Mouse (Mus musculus) limb, embryonic 14.5 days (tissue): ENCODE results near the gene Map2k3. TPM values are rescaled to one million over a fixed set of nuclear protein-coding genes. Genes with fewer than 3 reads are reported as not detected.
"Not testable (repeated sequence)": the region's sequence is repeated elsewhere in the genome, so short reads cannot be mapped to it uniquely, and the experiment has no call there.

ENCODE experiments used
- ATAC-seq: fragments of 200-750 bp; cut with Nextera tagmentation; 2 replicates; pipeline ENCODE4 v1.8.0; 2017; ENCODE audit warnings: low read depth, moderate number of reproducible peaks, moderate TSS enrichment; ENCODE audit not compliant: low FRiP score
- DNase-seq: peaks from one replicate; pipeline ENCODE4 v3.0.0-alpha.2; 2015; ENCODE audit warnings: low spot score
- H3K27ac ChIP-seq: fragments of 300-500 bp; sonication (generic); replicated peaks from 2 replicates; pipeline ENCODE4 v1.5.1; 2014; ENCODE audit warnings: low read depth, mild to moderate bottlenecking, low read length, moderate library complexity, mixed read lengths
- H3K27me3 ChIP-seq: fragments of 300-500 bp; sonication (generic); 2 replicates; pipeline ENCODE4 v1.6.1; 2014; ENCODE audit warnings: low read length, mixed read lengths; ENCODE audit not compliant: control insufficient read depth, insufficient read depth
- H3K36me3 ChIP-seq: fragments of 300-500 bp; sonication (generic); 2 replicates; pipeline ENCODE4 v1.6.1; 2014; ENCODE audit warnings: mild to moderate bottlenecking, low read length, moderate library complexity, mixed read lengths; ENCODE audit not compliant: control insufficient read depth, insufficient read depth
- H3K4me1 ChIP-seq: fragments of 300-500 bp; sonication (generic); 2 replicates; pipeline ENCODE4 v1.6.1; 2014; ENCODE audit warnings: antibody characterized with exemption, low read length, mixed read lengths; ENCODE audit not compliant: control insufficient read depth, insufficient read depth
- H3K4me2 ChIP-seq: fragments of 300-500 bp; sonication (generic); replicated peaks from 2 replicates; pipeline ENCODE4 v1.6.1; 2014; ENCODE audit warnings: low read depth, mild to moderate bottlenecking, low read length, moderate library complexity; ENCODE audit not compliant: severe bottlenecking
- H3K4me3 ChIP-seq: fragments of 300-500 bp; sonication (generic); replicated peaks from 2 replicates; pipeline ENCODE4 v1.5.1; 2014; ENCODE audit warnings: low read length
- H3K9ac ChIP-seq: fragments of 300-500 bp; sonication (generic); 2 replicates; pipeline ENCODE4 v1.6.1; 2014; ENCODE audit warnings: mild to moderate bottlenecking, low read depth, low read length, moderate library complexity; ENCODE audit not compliant: severe bottlenecking
- H3K9me3 ChIP-seq: fragments of 300-500 bp; sonication (generic); 2 replicates; pipeline ENCODE4 v1.6.1; 2016; ENCODE audit warnings: low read length; ENCODE audit not compliant: control insufficient read depth
- POLR2A ChIP-seq: fragments of 200-500 bp; IDR thresholded peaks from 2 replicates; pipeline ENCODE4 v1.8.0; 2012; ENCODE audit warnings: inconsistent platforms, mild to moderate bottlenecking, moderate library complexity, borderline replicate concordance; ENCODE audit not compliant: insufficient read depth, insufficient read length; ENCODE audit errors: extremely low read depth
- WGBS: fragments of 180-500 bp; shearing (Covaris S2); extraction: QIAGEN DNeasy Blood & Tissue Kit; methylation state at CpG from one replicate; pipeline ENCODE4 v1.1.7; 2014; 5-methylcytosine and 5-hydroxymethylcytosine counted together
- polyA plus RNA-seq, 2 experiments: library from polyadenylated mRNA; depleted of rRNA in 1 of 2; stranded (reverse) in 1 of 2; unstranded in 1 of 2; fragments of >200 nt; fragmentation: Nextera tagmentation in 1 of 2; extraction: Ambion mirVana in 1 of 2; gene quantifications; 2 replicates each; pipeline versions ENCODE4 v1.2.1 to v1.2.3; 2012 to 2014

Gene Map2k3
- polyA plus RNA-seq (2012; rRNA removed) (34.3 and 52.1 TPM in 2 replicates), polyA plus RNA-seq (2014; fragmentation: Nextera tagmentation; extraction: Ambion mirVana) (76.4 and 83.1 TPM in 2 replicates)

GRCm38 (mm10) chr11:60931869-60932481, at the start of gene Map2k3:
Gene Map2k3, plus strand, starts transcription at chr11:60932033.
- Histone ChIP-seq H3K4me2 (peak within 1 kb of the TSS; percentile 59), H3K27me3 (no peaks in the 10 kb centered on the region), H3K9ac (peak within 1 kb of the TSS; percentile 62), H3K36me3 (no peaks in the 10 kb centered on the region), H3K4me1 (peaks cover 14% of the 10 kb centered on the region), H3K4me3 (peak within 1 kb of the TSS; percentile 73), H3K9me3 (no peaks in the 10 kb centered on the region), H3K27ac (0 out of 2 replicates have a peak within 1 kb of the TSS, but pooled peaks have one; percentile 15)
- ATAC-seq (peak; percentile 96), DNase-seq (peak; percentile 97)
- WGBS, result under 1% methylated on average over 34 of the region's 59 CpGs
- TF ChIP-seq POLR2A, result 0 out of 2 replicates have a peak, but pooled peaks have one; percentile 56

- ATAC-seq (no peak), DNase-seq (no peak)
- Histone ChIP-seq H3K27ac (no peak overlapping the region), H3K27me3 (no peaks in the 10 kb centered on the region), H3K36me3 (no peaks in the 10 kb centered on the region), H3K4me3 (no peak overlapping the region), H3K4me2 (no peak overlapping the region), H3K4me1 (peaks cover 9% of the 10 kb centered on the region), H3K9ac (no peak overlapping the region), H3K9me3 (no peaks in the 10 kb centered on the region)
- 81% methylated on average over 3 of the region's 3 CpGs for WGBS
- no peak for TF ChIP-seq POLR2A
These were observed 49.4 kb upstream of the Map2k3 start for GRCm38 (mm10) chr11:60882386-60882785.

- not testable (repeated sequence) for H3K27me3 ChIP-seq, DNase-seq, H3K4me2 ChIP-seq, H3K9ac ChIP-seq, ATAC-seq, H3K4me3 ChIP-seq, H3K36me3 ChIP-seq, H3K9me3 ChIP-seq, H3K4me1 ChIP-seq, H3K27ac ChIP-seq
- 79% methylated on average over 2 of the region's 3 CpGs for WGBS
These were observed 44.8 kb upstream of the Map2k3 start for GRCm38 (mm10) chr11:60886986-60887385.

- ATAC-seq (no peak), DNase-seq (no peak)
- Histone ChIP-seq H3K27ac (no peak overlapping the region), H3K4me1 (no peaks in the 10 kb centered on the region; the same call in 1 of the 2 replicates), H3K4me2 (no peak overlapping the region), H3K9me3 (no peaks in the 10 kb centered on the region), H3K27me3 (no peaks in the 10 kb centered on the region), H3K4me3 (no peak overlapping the region), H3K36me3 (no peaks in the 10 kb centered on the region), H3K9ac (no peak overlapping the region)
- no peak for TF ChIP-seq POLR2A
- 54% methylated on average over 2 of the region's 2 CpGs for WGBS
These were observed 42.0 kb upstream of the Map2k3 start for GRCm38 (mm10) chr11:60889861-60890260.

- 52% methylated on average over 6 of the region's 6 CpGs for WGBS
- no peaks in the 10 kb centered on the region for H3K27me3 ChIP-seq
These were observed 41.5 kb upstream of the Map2k3 start for GRCm38 (mm10) chr11:60890286-60890685.

GRCm38 (mm10) chr11:60890744-60891143, 41.1 kb upstream of the Map2k3 start:
- Histone ChIP-seq H3K4me3 (no peak overlapping the region), H3K27me3 (no peaks in the 10 kb centered on the region), H3K27ac (no peak overlapping the region), H3K9me3 (no peaks in the 10 kb centered on the region), H3K9ac (no peak overlapping the region), H3K4me1 (peaks cover 3% of the 10 kb centered on the region; the same call in 1 of the 2 replicates), H3K36me3 (no peaks in the 10 kb centered on the region), H3K4me2 (no peak overlapping the region)
- no peak for DNase-seq
- ATAC-seq, result no peak
- WGBS, result 50% methylated on average over 3 of the region's 3 CpGs
- TF ChIP-seq POLR2A, result no peak

More at GRCm38 (mm10) chr11:60890286-60890685, 41.5 kb upstream of the Map2k3 start:
- no peak overlapping the region for H3K4me2 ChIP-seq
- H3K9me3 ChIP-seq, result no peaks in the 10 kb centered on the region
- H3K36me3 ChIP-seq, result no peaks in the 10 kb centered on the region
- TF ChIP-seq POLR2A, result no peak
- ATAC-seq (no peak), DNase-seq (no peak)
- H3K27ac ChIP-seq, result no peak overlapping the region
- H3K4me1 ChIP-seq, result no peaks in the 10 kb centered on the region; the same call in 1 of the 2 replicates
- no peak overlapping the region for H3K4me3 ChIP-seq
- H3K9ac ChIP-seq, result no peak overlapping the region
